Mouse (Mus musculus) kidney, adult 2 months (tissue): ENCODE data around the gene Dkk1.

ENCODE experiments used
- CTCF ChIP-seq: fragments of 200-500 bp; conservative IDR thresholded peaks from 2 replicates; pipeline ENCODE4 v1.5.1; 2011; ENCODE audit warnings: low read depth, mild to moderate bottlenecking, control low read depth, low read length, moderate library complexity, mixed read lengths; ENCODE audit not compliant: insufficient read depth, insufficient read length
- POLR2A ChIP-seq: fragments of 200-500 bp; IDR thresholded peaks from one replicate; pipeline ENCODE4 v1.6.1; 2011; ENCODE audit warnings: low read depth, low read length, control low read depth

- no peak for TF ChIP-seq CTCF
- TF ChIP-seq POLR2A, result no peak
Observed at GRCm38 (mm10) chr19:30586366-30586765, 36.9 kb upstream of the Dkk1 start.
